Mouse (Mus musculus) heart, adult 2 months (tissue): Measurements from ENCODE around the gene Srm. TPM values are rescaled to one million over a fixed set of nuclear protein-coding genes. Genes with fewer than 3 reads are reported as not detected.

ENCODE experiments used
- DNase-seq, 2 experiments: peaks; one replicate each; pipeline ENCODE4 v3.0.0; 2021
- H3K27ac ChIP-seq: fragments of 200-600 bp; 2 replicates; pipeline ENCODE4 v1.8.1; 2022
- H3K27me3 ChIP-seq: fragments of 200-500 bp; 2 replicates; pipeline ENCODE4 v1.6.1; 2012; ENCODE audit warnings: mild to moderate bottlenecking, low read length, inconsistent platforms, mixed read lengths; ENCODE audit not compliant: control insufficient read depth, insufficient read depth
- H3K36me3 ChIP-seq: fragments of 200-500 bp; 2 replicates; pipeline ENCODE4 v1.6.1; 2012; ENCODE audit warnings: low read length, inconsistent platforms; ENCODE audit not compliant: control insufficient read depth, insufficient read depth
- H3K4me1 ChIP-seq: fragments of 200-500 bp; 2 replicates; pipeline ENCODE4 v1.6.1; 2011; ENCODE audit warnings: low read length; ENCODE audit not compliant: control insufficient read depth, insufficient read depth
- H3K4me3 ChIP-seq: fragments of 200-600 bp; 2 replicates; pipeline ENCODE4 v1.8.1; 2022
- H3K79me2 ChIP-seq: fragments of 200-500 bp; replicated peaks from 2 replicates; pipeline ENCODE4 v1.6.1; 2012; ENCODE audit warnings: mild to moderate bottlenecking, inconsistent platforms, low read length, moderate library complexity, mixed read lengths; ENCODE audit not compliant: control insufficient read depth, insufficient read depth
- H3K9ac ChIP-seq: fragments of 200-500 bp; 2 replicates; pipeline ENCODE4 v1.6.1; 2012; ENCODE audit warnings: low read depth, mild to moderate bottlenecking, control low read depth, inconsistent platforms, low read length, mixed read lengths
- CTCF ChIP-seq: fragments of 200-600 bp; IDR thresholded peaks from 2 replicates; pipeline ENCODE4 v1.8.1; 2022; ENCODE audit warnings: antibody characterized with exemption, mild to moderate bottlenecking, moderate library complexity
- EP300 ChIP-seq: fragments of 200-500 bp; IDR thresholded peaks from 2 replicates; pipeline ENCODE4 v1.6.1; 2011; ENCODE audit warnings: low read depth, low read length, control low read depth; ENCODE audit not compliant: insufficient read depth
- POLR2A ChIP-seq: fragments of 200-500 bp; IDR thresholded peaks from 2 replicates; pipeline ENCODE4 v1.6.1; 2011; ENCODE audit warnings: mild to moderate bottlenecking, low read depth, low read length, control low read depth; ENCODE audit not compliant: insufficient read depth
- WGBS: fragments of 180-500 bp; shearing (Covaris S2); methylation state at CpG from one replicate; pipeline ENCODE4 v1.1.7; 2018; 5-methylcytosine and 5-hydroxymethylcytosine counted together
- intact Hi-C: fragments of 180-260 bp; cut with DNase I; formaldehyde crosslinking; loops from one replicate; pipeline ENCODE4 v1.15.1; 2025
- polyA plus RNA-seq: library from polyadenylated mRNA; depleted of rRNA; stranded (reverse); fragments of >200 nt; gene quantifications from 2 replicates; pipeline ENCODE4 v1.2.3, GENCODE M21; 2012
- total RNA-seq, 2 experiments: library from RNA; stranded (reverse); gene quantifications; 2 replicates each; pipeline ENCODE4 v1.2.3; 2021

Srm gene
- total and polyA plus RNA-seq, 3 experiments, result 14.8 to 21.9 (median 16.8) TPM

GRCm38 (mm10) chr4:148602357-148603120, 11.2 kb downstream of the Srm start, which contains the start of gene Masp2:
TSS of gene Masp2 (plus strand) at chr4:148602554.
- Histone ChIP-seq H3K9ac (no peak within 1 kb of the TSS), H3K4me1 (no peaks in the 10 kb centered on the region), H3K27ac (no peak within 1 kb of the TSS), H3K27me3 (no peaks in the 10 kb centered on the region), H3K4me3 (no peak within 1 kb of the TSS), H3K36me3 (no peaks in the 10 kb centered on the region), H3K79me2 (no peaks in the 10 kb centered on the region)
- no peak for TF ChIP-seq POLR2A
- TF ChIP-seq EP300, result no peak
- DNase-seq, result no peak
- 83% methylated on average over 14 of the region's 14 CpGs for WGBS
- intact Hi-C loops, result loop anchor here (5.0 kb wide), 1 partner anchor 110 kb away; no protein-coding TSS in a partner anchor

GRCm38 (mm10) chr4:148603376-148604139, 12.3 kb downstream of the Srm start:
- no peaks in the 10 kb centered on the region for H3K36me3 ChIP-seq
- H3K4me1 ChIP-seq, result no peaks in the 10 kb centered on the region
- intact Hi-C loops, result loop anchor here (5.0 kb wide), 1 partner anchor 111 kb away; no protein-coding TSS in a partner anchor
- no peak for DNase-seq
- no peaks in the 10 kb centered on the region for H3K79me2 ChIP-seq
- no peak for TF ChIP-seq CTCF
- TF ChIP-seq EP300, result no peak
- TF ChIP-seq POLR2A, result no peak
- no peak overlapping the region for H3K4me3 ChIP-seq
- no peak overlapping the region for H3K27ac ChIP-seq
- H3K27me3 ChIP-seq, result no peaks in the 10 kb centered on the region
- 76% methylated on average over 10 of the region's 10 CpGs for WGBS
- no peak overlapping the region for H3K9ac ChIP-seq

GRCm38 (mm10) chr4:148604141-148604540, 12.8 kb downstream of the Srm start:
- H3K27me3 ChIP-seq, result no peaks in the 10 kb centered on the region
- H3K9ac ChIP-seq, result no peak overlapping the region
- intact Hi-C loops, result loop anchor here (5.0 kb wide), 1 partner anchor 112 kb away; no protein-coding TSS in a partner anchor
- no peaks in the 10 kb centered on the region for H3K4me1 ChIP-seq
- 74% methylated on average over 7 of the region's 7 CpGs for WGBS
- H3K4me3 ChIP-seq, result no peak overlapping the region
- no peaks in the 10 kb centered on the region for H3K36me3 ChIP-seq
- no peak overlapping the region for H3K27ac ChIP-seq
- TF ChIP-seq POLR2A, result no peak
- no peak for TF ChIP-seq EP300
- TF ChIP-seq CTCF, result no peak
- no peaks in the 10 kb centered on the region for H3K79me2 ChIP-seq
- DNase-seq, result no peak

GRCm38 (mm10) chr4:148604541-148605165, 13.3 kb downstream of the Srm start:
- H3K4me1 ChIP-seq, result no peaks in the 10 kb centered on the region
- peak; percentile 41 to 49 for DNase-seq
- H3K79me2 ChIP-seq, result no peaks in the 10 kb centered on the region
- no peak overlapping the region for H3K27ac ChIP-seq
- TF ChIP-seq EP300 (no peak), CTCF (peak; percentile 79), POLR2A (no peak)
- no peaks in the 10 kb centered on the region for H3K36me3 ChIP-seq
- no peak overlapping the region for H3K9ac ChIP-seq
- H3K4me3 ChIP-seq, result no peak overlapping the region
- 96% methylated on average over 3 of the region's 3 CpGs for WGBS
- no peaks in the 10 kb centered on the region for H3K27me3 ChIP-seq
- intact Hi-C loops, result loop anchor here (5.0 kb wide), 3 partner anchors 112 to 437 kb away; partner anchors contain the start of gene Disp3

GRCm38 (mm10) chr4:148607758-148608157, 16.5 kb downstream of the Srm start:
- WGBS, result 13% methylated on average over 5 of the region's 5 CpGs
- no peak overlapping the region for H3K27ac ChIP-seq
- intact Hi-C loops, result loop anchor here (5.0 kb wide), 2 partner anchors 320 to 440 kb away; partner anchors contain the start of gene Disp3

More at GRCm38 (mm10) chr4:148607758-148608157, 16.5 kb downstream of the Srm start:
- Histone ChIP-seq H3K4me3 (no peak overlapping the region), H3K4me1 (no peaks in the 10 kb centered on the region), H3K79me2 (no peaks in the 10 kb centered on the region), H3K36me3 (no peaks in the 10 kb centered on the region), H3K27me3 (no peaks in the 10 kb centered on the region), H3K9ac (no peak overlapping the region)
- TF ChIP-seq EP300, result peak; percentile 40; the same call in 1 of the 2 replicates
- peak; percentile 94 for TF ChIP-seq CTCF
- no peak for TF ChIP-seq POLR2A
- DNase-seq, result peak; percentile 64 to 81
